Mouse (Mus musculus): Measurements from ENCODE around the gene Nid2. TPM values are rescaled to one million over a fixed set of nuclear protein-coding genes. Genes with fewer than 3 reads are reported as not detected.
A peak's percentile ranks its signal among the peaks of the same experiment; 100 is the strongest.

The Nid2 gene
- polyA plus RNA-seq, 1 experiment from 2014 or later: 28.2 TPM

- no peaks in the 10 kb centered on the region for H3K36me3 ChIP-seq (ENCODE audit: control insufficient read depth, insufficient read depth, low read length)
Observed at GRCm38 (mm10) chr14:19759277-19760193, 8.5 kb downstream of the Nid2 start.

GRCm38 (mm10) chr14:19760721-19761120, 9.7 kb downstream of the Nid2 start:
- Histone ChIP-seq H3K4me1 (ENCODE audit: control insufficient read depth, insufficient read depth, low read length) (no peaks in the 10 kb centered on the region), H3K9ac (ENCODE audit: low read depth, low read length) (no peak overlapping the region), H3K36me3 (ENCODE audit: control insufficient read depth, insufficient read depth, low read length) (no peaks in the 10 kb centered on the region), H3K27ac (ENCODE audit: low read length) (no peak overlapping the region), H3K9me3 (replicated peaks; ENCODE audit: control insufficient read depth, low read length, poor library complexity, severe bottlenecking) (no peaks in the 10 kb centered on the region), H3K4me3 (ENCODE audit: low read depth, low read length) (no peak overlapping the region), H3K4me2 (ENCODE audit: low read length) (no peak overlapping the region), H3K27me3 (ENCODE audit: control insufficient read depth, insufficient read depth, low read depth, low read length) (no peaks in the 10 kb centered on the region; the same call in 1 of the 2 replicates)
- WGBS: 17% methylated on average over 7 of the region's 7 CpGs
- no peak for ATAC-seq

More at GRCm38 (mm10) chr14:19759277-19760193, 8.5 kb downstream of the Nid2 start:
- Histone ChIP-seq H3K4me1 (ENCODE audit: control insufficient read depth, insufficient read depth, low read length) (no peaks in the 10 kb centered on the region), H3K27ac (ENCODE audit: low read length) (no peak overlapping the region), H3K27me3 (ENCODE audit: control insufficient read depth, insufficient read depth, low read depth, low read length) (no peaks in the 10 kb centered on the region; the same call in 1 of the 2 replicates), H3K4me3 (ENCODE audit: low read depth, low read length) (no peak overlapping the region), H3K4me2 (ENCODE audit: low read length) (no peak overlapping the region), H3K9me3 (replicated peaks; ENCODE audit: control insufficient read depth, low read length, poor library complexity, severe bottlenecking) (no peaks in the 10 kb centered on the region), H3K9ac (ENCODE audit: low read depth, low read length) (no peak overlapping the region)
- 88% methylated on average over 10 of the region's 10 CpGs for WGBS
- ATAC-seq: no peak

GRCm38 (mm10) chr14:19762014-19762413, 10.9 kb downstream of the Nid2 start:
- WGBS: 61% methylated on average over 4 of the region's 4 CpGs
- H3K4me3 ChIP-seq (ENCODE audit: low read depth, low read length): no peak overlapping the region
- H3K4me2 ChIP-seq (ENCODE audit: low read length): no peak overlapping the region
- H3K9me3 ChIP-seq (replicated peaks; ENCODE audit: control insufficient read depth, low read length, poor library complexity, severe bottlenecking): no peaks in the 10 kb centered on the region
- H3K36me3 ChIP-seq (ENCODE audit: control insufficient read depth, insufficient read depth, low read length): no peaks in the 10 kb centered on the region
- H3K27me3 ChIP-seq (ENCODE audit: control insufficient read depth, insufficient read depth, low read depth, low read length): no peaks in the 10 kb centered on the region; the same call in 1 of the 2 replicates
- no peak overlapping the region for H3K27ac ChIP-seq (ENCODE audit: low read length)
- ATAC-seq: no peak
- no peaks in the 10 kb centered on the region for H3K4me1 ChIP-seq (ENCODE audit: control insufficient read depth, insufficient read depth, low read length)
- no peak overlapping the region for H3K9ac ChIP-seq (ENCODE audit: low read depth, low read length)

DNA sequence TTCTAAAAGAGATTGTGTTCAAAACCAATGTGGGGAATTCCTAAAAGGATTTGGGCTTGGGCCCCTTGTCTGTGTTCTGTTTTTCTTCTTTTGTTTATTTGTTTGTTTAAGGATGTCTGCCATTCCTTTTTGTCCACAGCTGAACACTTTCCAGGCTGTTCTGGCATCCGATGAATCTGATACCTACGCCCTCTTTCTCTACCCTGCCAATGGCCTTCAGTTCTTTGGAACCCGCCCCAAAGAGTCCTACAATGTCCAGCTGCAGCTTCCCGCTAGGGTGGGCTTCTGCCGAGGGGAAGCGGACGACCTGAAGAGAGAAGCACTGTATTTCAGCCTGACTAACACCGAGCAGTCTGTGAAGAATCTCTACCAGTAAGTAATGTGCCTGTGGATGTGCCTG, 12.5 kb downstream of the Nid2 start:
- no peak overlapping the region for H3K27ac ChIP-seq (ENCODE audit: low read length)
- H3K9ac ChIP-seq (ENCODE audit: low read depth, low read length): no peak overlapping the region
- no peak for ATAC-seq

DNA sequence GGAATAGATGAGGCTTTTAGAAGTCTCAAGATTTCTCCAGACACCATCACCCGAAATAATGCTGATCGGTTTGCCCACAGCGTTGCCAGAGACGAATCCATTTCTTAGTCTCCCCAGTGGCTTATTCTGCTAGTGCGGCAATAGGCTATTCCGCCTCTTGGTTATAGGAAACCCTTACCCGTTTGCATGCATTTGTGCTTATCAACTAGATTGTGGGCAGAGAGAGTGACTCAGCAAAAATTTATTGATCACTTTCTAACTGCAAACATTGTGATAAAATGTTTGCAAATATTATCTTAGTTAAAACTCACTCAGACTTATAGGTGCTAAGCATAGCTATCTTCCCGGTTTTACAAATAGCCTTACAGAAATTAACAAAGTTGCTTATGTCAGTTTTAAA, 13.3 kb downstream of the Nid2 start:
- no peaks in the 10 kb centered on the region for H3K4me1 ChIP-seq (ENCODE audit: control insufficient read depth, insufficient read depth, low read length)
- H3K27ac ChIP-seq (ENCODE audit: low read length): no peak overlapping the region
- H3K4me2 ChIP-seq (ENCODE audit: low read length): no peak overlapping the region
- no peak overlapping the region for H3K9ac ChIP-seq (ENCODE audit: low read depth, low read length)
- no peaks in the 10 kb centered on the region for H3K36me3 ChIP-seq (ENCODE audit: control insufficient read depth, insufficient read depth, low read length)
- no peaks in the 10 kb centered on the region for H3K9me3 ChIP-seq (replicated peaks; ENCODE audit: control insufficient read depth, low read length, poor library complexity, severe bottlenecking)
- 75% methylated on average over 8 of the region's 8 CpGs for WGBS
- ATAC-seq: no peak
- H3K27me3 ChIP-seq (ENCODE audit: control insufficient read depth, insufficient read depth, low read depth, low read length): no peaks in the 10 kb centered on the region
- H3K4me3 ChIP-seq (ENCODE audit: low read depth, low read length): no peak overlapping the region

More for the DNA sequence above, 12.5 kb downstream of the Nid2 start:
- Histone ChIP-seq H3K4me2 (ENCODE audit: low read length) (no peak overlapping the region), H3K9me3 (replicated peaks; ENCODE audit: control insufficient read depth, low read length, poor library complexity, severe bottlenecking) (no peaks in the 10 kb centered on the region), H3K27me3 (ENCODE audit: control insufficient read depth, insufficient read depth, low read depth, low read length) (no peaks in the 10 kb centered on the region; the same call in 1 of the 2 replicates), H3K36me3 (ENCODE audit: control insufficient read depth, insufficient read depth, low read length) (no peaks in the 10 kb centered on the region), H3K4me1 (ENCODE audit: control insufficient read depth, insufficient read depth, low read length) (no peaks in the 10 kb centered on the region), H3K4me3 (ENCODE audit: low read depth, low read length) (no peak overlapping the region)
- WGBS: 53% methylated on average over 8 of the region's 8 CpGs

GRCm38 (mm10) chr14:19765539-19766379, 14.7 kb downstream of the Nid2 start:
- H3K4me2 ChIP-seq (ENCODE audit: low read length): no peak overlapping the region
- no peaks in the 10 kb centered on the region for H3K36me3 ChIP-seq (ENCODE audit: control insufficient read depth, insufficient read depth, low read length)
- no peaks in the 10 kb centered on the region for H3K27me3 ChIP-seq (ENCODE audit: control insufficient read depth, insufficient read depth, low read depth, low read length)
- H3K9me3 ChIP-seq (replicated peaks; ENCODE audit: control insufficient read depth, low read length, poor library complexity, severe bottlenecking): no peaks in the 10 kb centered on the region
- no peak overlapping the region for H3K9ac ChIP-seq (ENCODE audit: low read depth, low read length)
- no peaks in the 10 kb centered on the region for H3K4me1 ChIP-seq (ENCODE audit: control insufficient read depth, insufficient read depth, low read length)
- ATAC-seq: 0 out of 2 replicates have a peak, but pooled peaks have one; percentile 36
- H3K4me3 ChIP-seq (ENCODE audit: low read depth, low read length): no peak overlapping the region
- no peak overlapping the region for H3K27ac ChIP-seq (ENCODE audit: low read length)
- WGBS: 60% methylated on average over 9 of the region's 9 CpGs

GRCm38 (mm10) chr14:19766380-19766649, 15.2 kb downstream of the Nid2 start:
- H3K27ac ChIP-seq (ENCODE audit: low read length): no peak overlapping the region
- ATAC-seq: no peak

GRCm38 (mm10) chr14:19768648-19769047, 17.6 kb downstream of the Nid2 start:
- Histone ChIP-seq H3K9ac (ENCODE audit: low read depth, low read length) (no peak overlapping the region), H3K27ac (ENCODE audit: low read length) (no peak overlapping the region), H3K9me3 (replicated peaks; ENCODE audit: control insufficient read depth, low read length, poor library complexity, severe bottlenecking) (no peaks in the 10 kb centered on the region), H3K4me2 (ENCODE audit: low read length) (no peak overlapping the region), H3K36me3 (ENCODE audit: control insufficient read depth, insufficient read depth, low read length) (no peaks in the 10 kb centered on the region), H3K4me1 (ENCODE audit: control insufficient read depth, insufficient read depth, low read length) (no peaks in the 10 kb centered on the region), H3K27me3 (ENCODE audit: control insufficient read depth, insufficient read depth, low read depth, low read length) (no peaks in the 10 kb centered on the region), H3K4me3 (ENCODE audit: low read depth, low read length) (no peak overlapping the region)
- WGBS: 94% methylated on average over 6 of the region's 6 CpGs
- no peak for ATAC-seq

More at GRCm38 (mm10) chr14:19766380-19766649, 15.2 kb downstream of the Nid2 start:
- Histone ChIP-seq H3K27me3 (ENCODE audit: control insufficient read depth, insufficient read depth, low read depth, low read length) (no peaks in the 10 kb centered on the region), H3K9ac (ENCODE audit: low read depth, low read length) (no peak overlapping the region), H3K9me3 (replicated peaks; ENCODE audit: control insufficient read depth, low read length, poor library complexity, severe bottlenecking) (no peaks in the 10 kb centered on the region), H3K4me1 (ENCODE audit: control insufficient read depth, insufficient read depth, low read length) (no peaks in the 10 kb centered on the region), H3K4me3 (ENCODE audit: low read depth, low read length) (no peak overlapping the region), H3K36me3 (ENCODE audit: control insufficient read depth, insufficient read depth, low read length) (no peaks in the 10 kb centered on the region), H3K4me2 (ENCODE audit: low read length) (no peak overlapping the region)
- 20% methylated on average over 1 of the region's 1 CpGs for WGBS

Data from midbrain, embryonic 16.5 days (tissue).